ENCODE assay signal across 8 mouse cellular contexts in the genomic region with DNA sequence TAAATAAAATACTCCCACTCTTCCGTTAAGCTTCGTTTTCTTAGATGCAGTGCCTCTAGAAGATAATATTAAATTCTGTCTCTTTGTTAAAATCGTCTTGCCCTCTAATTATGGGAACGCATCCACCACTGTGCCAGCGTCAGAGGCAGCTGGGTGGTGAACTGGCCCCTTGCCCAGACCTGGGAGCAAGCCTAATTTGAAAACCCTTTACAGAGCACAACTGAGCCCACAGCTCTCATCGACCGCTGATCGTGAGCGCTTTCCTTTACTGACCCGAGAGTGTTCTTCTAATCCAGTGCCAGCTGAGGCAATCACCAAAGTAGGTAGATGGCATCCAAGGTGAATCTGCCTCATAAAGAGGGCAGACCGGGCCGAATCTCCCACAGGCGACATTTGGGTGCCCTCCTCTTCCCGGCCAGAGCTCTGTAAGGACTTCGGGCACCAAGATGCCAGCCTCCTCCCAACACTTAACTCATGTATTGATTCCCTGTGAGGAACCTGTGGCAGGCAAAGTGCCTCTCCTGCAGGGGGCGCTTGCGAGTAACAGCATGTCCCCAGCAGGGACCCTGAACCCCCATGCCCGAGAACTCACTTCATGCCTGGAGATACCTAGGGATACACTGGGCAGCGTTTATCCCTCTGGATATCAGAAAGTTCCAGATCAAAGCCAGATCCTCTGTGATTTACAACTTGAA.
DNase-seq lines count a peak whose midpoint lies in the region; ATAC-seq and TF ChIP-seq lines count a peak whose summit lies in the region.

No protein-coding gene starts in this region.

- no peaks in the 10 kb centered on the region for H3K9me3 ChIP-seq in kidney, embryonic 16.5 days (ENCODE audit: low read length)
- no peaks in the 10 kb centered on the region for H3K9me3 ChIP-seq in forebrain, embryonic 15.5 days

- no peak for TF ChIP-seq POLR2A in kidney, adult 2 months (IDR thresholded peaks at IDR 0.05; ENCODE audit: low read depth, low read length)

- 0 out of 2 replicates have a peak overlapping the region, but pooled peaks have one; percentile 30 for H3K27ac ChIP-seq in kidney, embryonic 16.5 days (ENCODE audit: low read length)
- peak overlapping the region; percentile 46; the same call in 1 of the 2 replicates for H3K27ac ChIP-seq in forebrain, embryonic 15.5 days (replicated peaks)
- H3K27ac ChIP-seq in kidney, adult 2 months (ENCODE audit: insufficient read depth, low read depth, low read length): no peak overlapping the region

- no peaks in the 10 kb centered on the region for H3K36me3 ChIP-seq in kidney, embryonic 16.5 days (ENCODE audit: insufficient read depth, low read length)
- H3K36me3 ChIP-seq in forebrain, embryonic 15.5 days: no peaks in the 10 kb centered on the region
- H3K36me3 ChIP-seq in kidney, adult 2 months (ENCODE audit: control insufficient read depth, insufficient read depth, low read length): no peaks in the 10 kb centered on the region

- no peak overlapping the region for H3K4me3 ChIP-seq in kidney, embryonic 16.5 days (ENCODE audit: low read length)
- H3K4me3 ChIP-seq in forebrain, embryonic 15.5 days: no peak overlapping the region
- no peak overlapping the region for H3K4me3 ChIP-seq in kidney, adult 2 months (ENCODE audit: insufficient read depth, low read depth, low read length)

- DNase-seq in kidney, postnatal 25 days: no peak
- DNase-seq in ZHBTc4 (ENCODE audit: low read depth, low spot score): peak; percentile 46
- peak; percentile 52 for DNase-seq in layer of hippocampus, adult 9-11 months
- DNase-seq in right cerebral cortex, postnatal 36 days (ENCODE audit: low spot score in 2 of 2): peak; percentile 43 to 55
- no peak for DNase-seq in kidney, adult 2 months

- no peak for ATAC-seq in kidney, embryonic 16.5 days (ENCODE audit: low FRiP score, low TSS enrichment)
- ATAC-seq in forebrain, embryonic 15.5 days (replicated peaks): peak; percentile 78
- ATAC-seq in megakaryocyte progenitor cell, adult 5-6 weeks (replicated peaks; ENCODE audit: poor library complexity): no peak

- H3K4me1 ChIP-seq in kidney, embryonic 16.5 days (ENCODE audit: insufficient read depth, low read length): peaks cover 20% of the 10 kb centered on the region
- H3K4me1 ChIP-seq in forebrain, embryonic 15.5 days: peaks cover 16% of the 10 kb centered on the region
- H3K4me1 ChIP-seq in kidney, adult 2 months (ENCODE audit: control insufficient read depth, insufficient read depth, low read length): no peaks in the 10 kb centered on the region

- no peak for TF ChIP-seq CTCF in kidney, adult 2 months (conservative IDR thresholded peaks at IDR 0.05; ENCODE audit: insufficient read depth, insufficient read length, low read depth, low read length)

- H3K9ac ChIP-seq in kidney, embryonic 16.5 days (replicated peaks; ENCODE audit: low read length): no peak overlapping the region
- no peak overlapping the region; the same call in 1 of the 2 replicates for H3K9ac ChIP-seq in forebrain, embryonic 15.5 days (replicated peaks)

- H3K4me2 ChIP-seq in kidney, embryonic 16.5 days (replicated peaks; ENCODE audit: low read depth, low read length): no peak overlapping the region; the same call in 1 of the 2 replicates
- H3K4me2 ChIP-seq in forebrain, embryonic 15.5 days (replicated peaks): peak overlapping the region; percentile 34

- 86% methylated on average over 19 of the region's 19 CpGs for WGBS in kidney, embryonic 16.5 days
- 39% methylated on average over 19 of the region's 19 CpGs for WGBS in forebrain, embryonic 15.5 days
- WGBS in kidney, adult 2 months: 92% methylated on average over 19 of the region's 19 CpGs

- no peaks in the 10 kb centered on the region for H3K27me3 ChIP-seq in kidney, embryonic 16.5 days (ENCODE audit: insufficient read depth, low read length)
- no peaks in the 10 kb centered on the region for H3K27me3 ChIP-seq in forebrain, embryonic 15.5 days
- no peaks in the 10 kb centered on the region for H3K27me3 ChIP-seq in kidney, adult 2 months (replicated peaks; ENCODE audit: control insufficient read depth, insufficient read depth, low read length)

Comparison
In these comparisons a context has a peak if more than half of its experiments do, and no peak if none do; other contexts are left out.
1. DNase-seq: peak in ZHBTc4 (single experiment), layer of hippocampus, adult 9-11 months (single experiment) and right cerebral cortex, postnatal 36 days (2 of 2); none in kidney, postnatal 25 days (0 of 2) and kidney, adult 2 months (single experiment).